ENCODE assay signal across 7 mouse cellular contexts in the genomic region with DNA sequence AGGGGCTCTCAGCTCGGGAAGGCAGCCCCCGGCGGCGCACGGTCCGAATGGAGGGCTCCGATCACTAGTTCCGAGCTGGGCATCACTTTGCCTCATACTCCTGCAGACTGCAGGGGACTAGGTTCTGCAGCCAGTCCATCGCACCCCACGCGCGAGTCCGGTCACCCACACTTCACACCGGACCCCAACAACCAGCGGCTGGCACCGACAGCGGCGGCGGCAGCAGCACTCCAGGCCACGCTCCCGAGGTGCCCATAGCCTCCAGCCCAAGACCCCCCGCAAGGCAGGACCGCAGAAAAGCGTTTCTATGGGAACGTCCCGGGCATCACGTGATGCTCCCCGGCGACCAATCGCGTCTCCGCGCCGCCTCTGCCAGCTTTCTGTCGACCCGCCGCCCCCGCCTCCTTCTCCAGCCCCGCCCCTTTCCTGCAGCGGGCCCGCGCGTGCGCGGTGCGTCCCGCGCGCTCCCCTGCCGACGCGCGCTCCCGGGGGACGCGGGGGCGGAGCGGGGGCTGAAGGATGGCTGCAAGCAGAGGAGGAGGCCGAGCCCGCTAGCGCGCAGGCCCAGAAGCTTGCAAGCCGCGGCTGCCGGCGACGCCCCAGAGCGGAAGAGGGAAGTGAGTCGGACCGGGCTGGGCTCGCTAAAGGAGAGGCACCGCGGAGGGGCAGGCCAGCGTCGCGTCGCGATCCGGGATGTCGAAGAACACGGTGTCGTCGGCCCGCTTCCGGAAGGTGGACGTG. TPM values are rescaled to one million over a fixed set of nuclear protein-coding genes. Genes with fewer than 3 reads are reported as not detected.
DNase-seq lines count a peak whose midpoint lies in the region; ATAC-seq lines count a peak whose summit lies in the region.

A gene (minus strand): TSS at position 320 of the 741 bp plus-strand sequence.
A gene (plus strand): TSS at position 511 of the 741 bp plus-strand sequence.

- H3K4me2 ChIP-seq in intestine, embryonic 15.5 days (replicated peaks), result peak within 1 kb of the TSS; percentile 98

- peak; percentile 99 for DNase-seq in adrenal gland, adult 2 months
- peak; percentile 97 for DNase-seq in embryo, embryonic 11.5 days (ENCODE audit: low read depth, low spot score)
- peak; percentile 93 to 97 for DNase-seq in gastrocnemius, postnatal 36 days
- peak; percentile 96 to 98 for DNase-seq in left cerebral cortex, postnatal 25 days (ENCODE audit: low spot score in 2 of 2)
- DNase-seq in midbrain, embryonic 10.5 days (ENCODE audit: low spot score), result peak; percentile 96
- peak; percentile 97 for DNase-seq in right cerebral cortex, postnatal 4 days

- H3K4me3 ChIP-seq in intestine, embryonic 15.5 days (replicated peaks), result peak within 1 kb of the TSS; percentile 96
- H3K4me3 ChIP-seq in midbrain, embryonic 10.5 days, result peak within 1 kb of the TSS; percentile 79

- peaks cover 8% of the 10 kb centered on the region for H3K36me3 ChIP-seq in intestine, embryonic 15.5 days
- H3K36me3 ChIP-seq in midbrain, embryonic 10.5 days, result peaks cover 16% of the 10 kb centered on the region

- H3K4me1 ChIP-seq in intestine, embryonic 15.5 days (replicated peaks), result no peaks in the 10 kb centered on the region
- H3K4me1 ChIP-seq in midbrain, embryonic 10.5 days, result peaks cover 16% of the 10 kb centered on the region

- peak within 1 kb of the TSS; percentile 97 for H3K9ac ChIP-seq in intestine, embryonic 15.5 days

- under 1% methylated on average over 82 of the region's 86 CpGs for WGBS in intestine, embryonic 15.5 days
- WGBS in midbrain, embryonic 10.5 days, result under 1% methylated on average over 86 of the region's 86 CpGs

- peak within 1 kb of the TSS; percentile 89 for H3K27ac ChIP-seq in intestine, embryonic 15.5 days
- peak within 1 kb of the TSS; percentile 91 for H3K27ac ChIP-seq in midbrain, embryonic 10.5 days (replicated peaks)

- no peaks in the 10 kb centered on the region; the same call in 1 of the 2 replicates for H3K27me3 ChIP-seq in intestine, embryonic 15.5 days (replicated peaks)
- H3K27me3 ChIP-seq in midbrain, embryonic 10.5 days (ENCODE audit: low read depth, poor library complexity, severe bottlenecking), result peaks cover 30% of the 10 kb centered on the region

- intact Hi-C loops in gastrocnemius, postnatal 36 days (cut with DNase I), result no loop called here
- intact Hi-C loops in left cerebral cortex, postnatal 25 days (cut with DNase I), result loop anchor here (1.0 to 2.0 kb wide), 2 partner anchors 137 to 241 kb away; no protein-coding TSS in a partner anchor

- no peaks in the 10 kb centered on the region for H3K9me3 ChIP-seq in intestine, embryonic 15.5 days
- H3K9me3 ChIP-seq in midbrain, embryonic 10.5 days (replicated peaks), result no peaks in the 10 kb centered on the region

- ATAC-seq in intestine, embryonic 15.5 days, result peak; percentile 99

RNA-seq across cellular contexts. Expression of the first gene that starts in this region (rescaled TPM):
- 10 to 100 TPM; 17.9 to 38.3 TPM for total RNA-seq in adrenal gland, adult 2 months (2021)
- 4.3 and 4.4 TPM in 2 replicates for polyA plus RNA-seq in adrenal gland, adult 2 months (2012; rRNA removed)
- 10 to 100 TPM; 10.8 to 10.9 TPM for total RNA-seq in gastrocnemius, postnatal 36 days (2021)
- 44.2 and 44.8 TPM in 2 replicates for polyA plus RNA-seq in intestine, embryonic 15.5 days (2015; fragmentation: Nextera tagmentation; extraction: Ambion mirVana)
- 100 to 1,000 TPM; 121 to 148 TPM for total RNA-seq in left cerebral cortex, postnatal 25 days (2021)
- polyA plus RNA-seq in midbrain, embryonic 10.5 days (2016; fragmentation: Nextera tagmentation; extraction: Ambion mirVana), result 23.2 and 24.4 TPM in 2 replicates

RNA-seq across cellular contexts. Expression of the second gene that starts in this region (rescaled TPM):
- 100 to 1,000 TPM in 1 of 2 experiments, 10 to 100 TPM in 1; 89.9 to 103 TPM for total RNA-seq in adrenal gland, adult 2 months (2021)
- polyA plus RNA-seq in adrenal gland, adult 2 months (2012; rRNA removed), result 11.6 and 12.3 TPM in 2 replicates
- 10 to 100 TPM; 11.9 to 12.5 TPM for total RNA-seq in gastrocnemius, postnatal 36 days (2021)
- polyA plus RNA-seq in intestine, embryonic 15.5 days (2015; fragmentation: Nextera tagmentation; extraction: Ambion mirVana), result 327 and 358 TPM in 2 replicates
- 100 to 1,000 TPM; 101 to 107 TPM for total RNA-seq in left cerebral cortex, postnatal 25 days (2021)
- polyA plus RNA-seq in midbrain, embryonic 10.5 days (2016; fragmentation: Nextera tagmentation; extraction: Ambion mirVana), result 207 and 235 TPM in 2 replicates

Comparison
In these comparisons a context has a peak if more than half of its experiments do, and no peak if none do; other contexts are left out.
1. Peak in every context shown above with its lines: DNase-seq, ATAC-seq, H3K4me3 ChIP-seq and H3K27ac ChIP-seq.
2. RNA of the second gene that starts in this region (total RNA-seq): 101 to 107 TPM in left cerebral cortex, postnatal 25 days and 89.9 to 103 TPM in adrenal gland, adult 2 months; 11.9 to 12.5 TPM in gastrocnemius, postnatal 36 days; every median in the first group is over 4 times any median in the second.
3. RNA of the second gene that starts in this region (polyA plus RNA-seq): 327 to 358 TPM in intestine, embryonic 15.5 days and 207 to 235 TPM in midbrain, embryonic 10.5 days; 11.6 to 12.3 TPM in adrenal gland, adult 2 months; every median in the first group is over 10 times any median in the second.